Mouse (Mus musculus): ENCODE data around the gene Tmem260. TPM values are rescaled to one million over a fixed set of nuclear protein-coding genes. Genes with fewer than 3 reads are reported as not detected.

Gene Tmem260
- total RNA-seq (2014; rRNA removed) (16.2 and 18.7 TPM in 2 replicates), polyA plus RNA-seq (2012; rRNA removed) (9.7 and 11.8 TPM in 2 replicates)

- TF ChIP-seq POLR2A (IDR thresholded peaks at IDR 0.05; ENCODE audit: extremely low read depth, insufficient read depth, low read length) (0 out of 2 replicates have a peak, but pooled peaks have one; percentile 61), CTCF (IDR thresholded peaks at IDR 0.05; ENCODE audit: low read depth, low read length) (peak; percentile 93)
Observed at GRCm38 (mm10) chr14:48445984-48446683, at the start of gene Tmem260. Tmem260 (plus strand) TSS chr14:48446124.

GRCm38 (mm10) chr14:48406086-48406485 is 39.8 kb upstream of the Tmem260 start:
- no peaks in the 10 kb centered on the region for H3K4me1 ChIP-seq (ENCODE audit: control insufficient read depth, insufficient read depth, low read length)
- TF ChIP-seq CTCF (IDR thresholded peaks at IDR 0.05; ENCODE audit: low read depth, low read length) (no peak), POLR2A (IDR thresholded peaks at IDR 0.05; ENCODE audit: extremely low read depth, insufficient read depth, low read length) (no peak)
- no peak overlapping the region for H3K9ac ChIP-seq (ENCODE audit: low read depth, low read length)
- no peak for DNase-seq (ENCODE audit: extremely low read depth, low read depth, low spot score)
- H3K4me3 ChIP-seq (ENCODE audit: insufficient read depth, low read depth, low read length): no peak overlapping the region
- no peak overlapping the region for H3K27ac ChIP-seq (replicated peaks; ENCODE audit: insufficient read depth, low read depth, low read length)
- no peaks in the 10 kb centered on the region for H3K36me3 ChIP-seq (ENCODE audit: control insufficient read depth, insufficient read depth, low read length)
- H3K79me2 ChIP-seq (ENCODE audit: control insufficient read depth, insufficient read depth, low read length): no peaks in the 10 kb centered on the region
- no peaks in the 10 kb centered on the region for H3K27me3 ChIP-seq (ENCODE audit: control insufficient read depth, insufficient read depth, low read length)
- 87% methylated on average over 13 of the region's 13 CpGs for WGBS

More at GRCm38 (mm10) chr14:48445984-48446683, at the start of gene Tmem260:
- H3K27ac ChIP-seq (replicated peaks; ENCODE audit: insufficient read depth, low read depth, low read length): peak within 1 kb of the TSS; percentile 99
- H3K79me2 ChIP-seq (ENCODE audit: control insufficient read depth, insufficient read depth, low read length): peaks cover 2% of the 10 kb centered on the region; the same call in 1 of the 2 replicates
- H3K36me3 ChIP-seq (ENCODE audit: control insufficient read depth, insufficient read depth, low read length): no peaks in the 10 kb centered on the region
- peak; percentile 84 for DNase-seq (ENCODE audit: extremely low read depth, low read depth, low spot score)
- under 1% methylated on average over 68 of the region's 69 CpGs for WGBS
- peak within 1 kb of the TSS; percentile 92 for H3K4me3 ChIP-seq (ENCODE audit: insufficient read depth, low read depth, low read length)
- H3K9ac ChIP-seq (ENCODE audit: low read depth, low read length): peak within 1 kb of the TSS; percentile 95
- H3K4me1 ChIP-seq (ENCODE audit: control insufficient read depth, insufficient read depth, low read length): peaks cover 7% of the 10 kb centered on the region
- no peaks in the 10 kb centered on the region for H3K27me3 ChIP-seq (ENCODE audit: control insufficient read depth, insufficient read depth, low read length)

GRCm38 (mm10) chr14:48417064-48417463 is 28.9 kb upstream of the Tmem260 start:
- Histone ChIP-seq H3K79me2 (ENCODE audit: control insufficient read depth, insufficient read depth, low read length) (no peaks in the 10 kb centered on the region), H3K9ac (ENCODE audit: low read depth, low read length) (no peak overlapping the region), H3K27me3 (ENCODE audit: control insufficient read depth, insufficient read depth, low read length) (0 out of 2 replicates have a peak, but pooled peaks cover 3% of the 10 kb centered on the region), H3K4me1 (ENCODE audit: control insufficient read depth, insufficient read depth, low read length) (no peaks in the 10 kb centered on the region), H3K36me3 (ENCODE audit: control insufficient read depth, insufficient read depth, low read length) (no peaks in the 10 kb centered on the region), H3K4me3 (ENCODE audit: insufficient read depth, low read depth, low read length) (no peak overlapping the region), H3K27ac (replicated peaks; ENCODE audit: insufficient read depth, low read depth, low read length) (no peak overlapping the region)
- 85% methylated on average over 3 of the region's 3 CpGs for WGBS
- TF ChIP-seq POLR2A (IDR thresholded peaks at IDR 0.05; ENCODE audit: extremely low read depth, insufficient read depth, low read length): no peak
- no peak for TF ChIP-seq CTCF (IDR thresholded peaks at IDR 0.05; ENCODE audit: low read depth, low read length)
- DNase-seq (ENCODE audit: extremely low read depth, low read depth, low spot score): no peak

GRCm38 (mm10) chr14:48418264-48418663 is 27.7 kb upstream of the Tmem260 start:
- 0 out of 2 replicates have a peak, but pooled peaks cover 3% of the 10 kb centered on the region for H3K27me3 ChIP-seq (ENCODE audit: control insufficient read depth, insufficient read depth, low read length)
- WGBS: 47% methylated on average over 3 of the region's 3 CpGs
- TF ChIP-seq CTCF (IDR thresholded peaks at IDR 0.05; ENCODE audit: low read depth, low read length) (no peak), POLR2A (IDR thresholded peaks at IDR 0.05; ENCODE audit: extremely low read depth, insufficient read depth, low read length) (no peak)
- H3K36me3 ChIP-seq (ENCODE audit: control insufficient read depth, insufficient read depth, low read length): no peaks in the 10 kb centered on the region
- no peak overlapping the region for H3K9ac ChIP-seq (ENCODE audit: low read depth, low read length)
- H3K27ac ChIP-seq (replicated peaks; ENCODE audit: insufficient read depth, low read depth, low read length): no peak overlapping the region
- H3K4me3 ChIP-seq (ENCODE audit: insufficient read depth, low read depth, low read length): no peak overlapping the region
- no peak for DNase-seq (ENCODE audit: extremely low read depth, low read depth, low spot score)
- no peaks in the 10 kb centered on the region for H3K79me2 ChIP-seq (ENCODE audit: control insufficient read depth, insufficient read depth, low read length)
- no peaks in the 10 kb centered on the region for H3K4me1 ChIP-seq (ENCODE audit: control insufficient read depth, insufficient read depth, low read length)

GRCm38 (mm10) chr14:48418672-48419071 is 27.3 kb upstream of the Tmem260 start:
- Histone ChIP-seq H3K36me3 (ENCODE audit: control insufficient read depth, insufficient read depth, low read length) (no peaks in the 10 kb centered on the region), H3K27ac (replicated peaks; ENCODE audit: insufficient read depth, low read depth, low read length) (no peak overlapping the region), H3K4me1 (ENCODE audit: control insufficient read depth, insufficient read depth, low read length) (no peaks in the 10 kb centered on the region), H3K4me3 (ENCODE audit: insufficient read depth, low read depth, low read length) (no peak overlapping the region), H3K27me3 (ENCODE audit: control insufficient read depth, insufficient read depth, low read length) (0 out of 2 replicates have a peak, but pooled peaks cover 3% of the 10 kb centered on the region), H3K9ac (ENCODE audit: low read depth, low read length) (no peak overlapping the region), H3K79me2 (ENCODE audit: control insufficient read depth, insufficient read depth, low read length) (no peaks in the 10 kb centered on the region)
- no peak for DNase-seq (ENCODE audit: extremely low read depth, low read depth, low spot score)
- WGBS: 85% methylated on average over 5 of the region's 5 CpGs
- no peak for TF ChIP-seq CTCF (IDR thresholded peaks at IDR 0.05; ENCODE audit: low read depth, low read length)
- TF ChIP-seq POLR2A (IDR thresholded peaks at IDR 0.05; ENCODE audit: extremely low read depth, insufficient read depth, low read length): no peak

GRCm38 (mm10) chr14:48421476-48421875 is 24.4 kb upstream of the Tmem260 start:
- WGBS: 30% methylated on average over 6 of the region's 6 CpGs
- no peaks in the 10 kb centered on the region for H3K36me3 ChIP-seq (ENCODE audit: control insufficient read depth, insufficient read depth, low read length)
- TF ChIP-seq POLR2A (IDR thresholded peaks at IDR 0.05; ENCODE audit: extremely low read depth, insufficient read depth, low read length): no peak
- no peak for TF ChIP-seq CTCF (IDR thresholded peaks at IDR 0.05; ENCODE audit: low read depth, low read length)
- no peak overlapping the region for H3K27ac ChIP-seq (replicated peaks; ENCODE audit: insufficient read depth, low read depth, low read length)
- H3K4me3 ChIP-seq (ENCODE audit: insufficient read depth, low read depth, low read length): no peak overlapping the region
- H3K9ac ChIP-seq (ENCODE audit: low read depth, low read length): no peak overlapping the region
- H3K27me3 ChIP-seq (ENCODE audit: control insufficient read depth, insufficient read depth, low read length): 0 out of 2 replicates have a peak, but pooled peaks cover 3% of the 10 kb centered on the region
- H3K79me2 ChIP-seq (ENCODE audit: control insufficient read depth, insufficient read depth, low read length): no peaks in the 10 kb centered on the region
- DNase-seq (ENCODE audit: extremely low read depth, low read depth, low spot score): no peak
- H3K4me1 ChIP-seq (ENCODE audit: control insufficient read depth, insufficient read depth, low read length): no peaks in the 10 kb centered on the region
